Mouse (Mus musculus) forelimb bud, embryonic 11.5 days (tissue): ENCODE measurements around the gene Scgb1b12.
"Not testable (repeated sequence)": the region's sequence is repeated elsewhere in the genome, so short reads cannot be mapped to it uniquely, and the experiment has no call there.

Source experiments
- DNase-seq: peaks from one replicate; pipeline ENCODE4 v3.0.0-alpha.2; 2012; ENCODE audit warnings: low read depth, low spot score

Scgb1b12 gene

DNA sequence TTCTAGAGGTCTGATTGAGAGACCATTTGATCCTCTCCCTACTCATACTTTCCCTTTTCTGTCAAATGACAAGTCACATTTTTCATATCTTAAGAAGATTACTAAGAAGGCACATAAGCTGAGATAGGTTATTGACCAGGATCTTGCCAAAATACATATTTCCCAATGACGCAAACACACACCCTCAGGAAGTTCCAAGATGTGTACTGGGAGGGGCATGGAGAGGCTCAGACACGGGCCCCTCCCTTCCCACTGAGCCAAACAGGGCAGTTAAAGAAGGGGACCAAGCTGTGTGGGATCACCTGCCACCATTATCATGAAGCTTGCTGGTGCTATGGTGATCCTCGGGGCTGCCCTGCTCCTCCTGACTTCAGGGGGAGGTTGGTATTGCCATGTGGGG lies at the start of gene Scgb1b12:
Scgb1b12 (plus strand) TSS at position 301 of the 400 bp plus-strand sequence.
- DNase-seq = not testable (repeated sequence)

DNA sequence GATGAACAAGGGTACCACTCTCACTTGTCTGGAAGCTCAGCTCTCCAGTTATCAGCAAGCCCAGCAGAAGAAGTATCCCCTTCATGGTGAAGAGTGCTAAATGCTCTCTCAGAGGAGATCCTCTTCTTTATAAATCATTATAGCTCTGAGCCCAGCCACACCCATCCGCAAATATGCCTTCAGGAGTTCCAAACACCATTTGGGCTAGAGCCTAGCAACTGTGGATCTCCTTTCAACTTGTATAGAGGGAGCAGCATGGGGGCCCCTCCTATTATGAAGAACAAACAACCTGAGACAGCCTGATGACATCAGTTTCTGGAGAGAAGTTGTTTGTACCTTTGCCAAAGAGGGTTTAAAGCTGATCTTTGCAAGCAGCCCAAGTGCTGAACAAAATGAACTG lies 6.8 kb upstream of the Scgb1b12 start, which contains the start of gene Scgb2b12:
Scgb2b12 (minus strand) TSS at position 101 of the 400 bp plus-strand sequence.
- DNase-seq = not testable (repeated sequence)
